Mouse (Mus musculus) stomach, postnatal 0 days (tissue): ENCODE results near the gene Olfr1264. TPM values are rescaled to one million over a fixed set of nuclear protein-coding genes. Genes with fewer than 3 reads are reported as not detected.

Experiments
- ATAC-seq: fragments of 200-750 bp; cut with Nextera tagmentation; 2 replicates; pipeline ENCODE4 v1.8.0; 2017; ENCODE audit not compliant: low FRiP score, low TSS enrichment
- DNase-seq: peaks from one replicate; pipeline ENCODE4 v3.0.0-alpha.2; 2016; ENCODE audit warnings: low spot score
- H3K27ac ChIP-seq: fragments of 300-500 bp; sonication (generic); replicated peaks from 2 replicates; pipeline ENCODE4 v1.5.1; 2014; ENCODE audit warnings: mild to moderate bottlenecking, control low read depth
- H3K27me3 ChIP-seq: fragments of 300-500 bp; sonication (generic); 2 replicates; pipeline ENCODE4 v1.6.1; 2014; ENCODE audit warnings: low read length; ENCODE audit not compliant: control insufficient read depth, insufficient read depth
- H3K36me3 ChIP-seq: fragments of 300-500 bp; sonication (generic); 2 replicates; pipeline ENCODE4 v1.6.1; 2014; ENCODE audit warnings: low read length, mixed read lengths; ENCODE audit not compliant: control insufficient read depth, insufficient read depth
- H3K4me1 ChIP-seq: fragments of 300-500 bp; sonication (generic); replicated peaks from 2 replicates; pipeline ENCODE4 v1.6.1; 2014; ENCODE audit warnings: antibody characterized with exemption; ENCODE audit not compliant: control insufficient read depth, insufficient read depth
- H3K4me2 ChIP-seq: fragments of 300-500 bp; sonication (generic); replicated peaks from 2 replicates; pipeline ENCODE4 v1.6.1; 2014; ENCODE audit warnings: low read depth, mild to moderate bottlenecking, control low read depth, moderate library complexity
- H3K4me3 ChIP-seq: fragments of 300-500 bp; sonication (generic); 2 replicates; pipeline ENCODE4 v1.5.1; 2014; ENCODE audit warnings: low read depth, low read length, control low read depth
- H3K9ac ChIP-seq: fragments of 300-500 bp; sonication (generic); 2 replicates; pipeline ENCODE4 v1.6.1; 2014; ENCODE audit warnings: mild to moderate bottlenecking, low read length, control low read depth, mixed read lengths
- H3K9me3 ChIP-seq: fragments of 300-500 bp; sonication (generic); 2 replicates; pipeline ENCODE4 v1.6.1; 2016; ENCODE audit warnings: low read length; ENCODE audit not compliant: control insufficient read depth
- CTCF ChIP-seq: IDR thresholded peaks from 2 replicates; pipeline ENCODE4 v1.5.1; 2016; ENCODE audit warnings: antibody characterized with exemption, low read depth, mild to moderate bottlenecking, moderate library complexity
- EP300 ChIP-seq: optimal IDR thresholded peaks from 2 replicates; pipeline ENCODE3; 2016; ENCODE audit warnings: antibody characterized with exemption
- WGBS: fragments of 180-500 bp; shearing (Covaris S2); extraction: QIAGEN DNeasy Blood & Tissue Kit; methylation state at CpG from one replicate; pipeline ENCODE4 v1.1.7; 2014; 5-methylcytosine and 5-hydroxymethylcytosine counted together
- polyA plus RNA-seq: library from polyadenylated mRNA; unstranded; fragments of >200 nt; fragmentation: Nextera tagmentation; extraction: Ambion mirVana; gene quantifications from 2 replicates; pipeline ENCODE4 v1.2.1, GENCODE M21; 2015

Gene Olfr1264
- polyA plus RNA-seq: not detected in 2 replicates

- no peak within 1 kb of the TSS for H3K4me2 ChIP-seq
- H3K4me3 ChIP-seq: no peak within 1 kb of the TSS
- ATAC-seq (no peak), DNase-seq (no peak)
- TF ChIP-seq CTCF: no peak
- no peak for TF ChIP-seq EP300
- no peak within 1 kb of the TSS for H3K9ac ChIP-seq
- WGBS: 70% methylated on average over 2 of the region's 2 CpGs
- no peak within 1 kb of the TSS for H3K27ac ChIP-seq
- H3K36me3 ChIP-seq: no peaks in the 10 kb centered on the region
- H3K27me3 ChIP-seq: no peaks in the 10 kb centered on the region
- H3K9me3 ChIP-seq: no peaks in the 10 kb centered on the region
- no peaks in the 10 kb centered on the region for H3K4me1 ChIP-seq
Measured at GRCm38 (mm10) chr2:90025477-90025876, at the start of gene Olfr1264. TSS of gene Olfr1264 (minus strand) at chr2:90025577.

- no peak overlapping the region for H3K9ac ChIP-seq
- no peak overlapping the region for H3K4me3 ChIP-seq
- ATAC-seq: no peak
- H3K27me3 ChIP-seq: no peaks in the 10 kb centered on the region
- no peaks in the 10 kb centered on the region for H3K4me1 ChIP-seq
- no peak overlapping the region for H3K27ac ChIP-seq
- H3K36me3 ChIP-seq: no peaks in the 10 kb centered on the region
- H3K4me2 ChIP-seq: no peak overlapping the region
- no peaks in the 10 kb centered on the region for H3K9me3 ChIP-seq
- WGBS: 70% methylated on average over 2 of the region's 2 CpGs
- TF ChIP-seq EP300 (no peak), CTCF (no peak)
- DNase-seq: no peak
Measured at GRCm38 (mm10) chr2:90070065-90070464, 44.7 kb upstream of the Olfr1264 start.

GRCm38 (mm10) chr2:90063494-90063893, 38.1 kb upstream of the Olfr1264 start, which contains the start of gene Olfr140:
TSS of gene Olfr140 (minus strand) at chr2:90063594.
- Histone ChIP-seq H3K4me3 (no peak within 1 kb of the TSS), H3K27ac (no peak within 1 kb of the TSS), H3K27me3 (no peaks in the 10 kb centered on the region), H3K4me1 (no peaks in the 10 kb centered on the region), H3K9me3 (no peaks in the 10 kb centered on the region), H3K9ac (no peak within 1 kb of the TSS), H3K4me2 (no peak within 1 kb of the TSS), H3K36me3 (no peaks in the 10 kb centered on the region)
- no peak for ATAC-seq
- TF ChIP-seq CTCF (no peak), EP300 (no peak)
- DNase-seq: no peak

- TF ChIP-seq CTCF (no peak), EP300 (no peak)
- H3K36me3 ChIP-seq: no peaks in the 10 kb centered on the region
- H3K4me1 ChIP-seq: no peaks in the 10 kb centered on the region
- H3K27ac ChIP-seq: no peak within 1 kb of the TSS
- no peak within 1 kb of the TSS for H3K4me3 ChIP-seq
- no peak within 1 kb of the TSS for H3K4me2 ChIP-seq
- no peak for ATAC-seq
- H3K9ac ChIP-seq: no peak within 1 kb of the TSS
- no peak for DNase-seq
- no peaks in the 10 kb centered on the region for H3K27me3 ChIP-seq
- H3K9me3 ChIP-seq: no peaks in the 10 kb centered on the region
Measured at GRCm38 (mm10) chr2:90035037-90035436, 9.7 kb upstream of the Olfr1264 start, which contains the start of gene Olfr1265. TSS of gene Olfr1265 (plus strand) at chr2:90035337.

GRCm38 (mm10) chr2:90011831-90012230, 13.5 kb downstream of the Olfr1264 start, which contains the start of gene Olfr1263:
TSS of gene Olfr1263 (plus strand) at chr2:90012131.
- Histone ChIP-seq H3K9me3 (no peaks in the 10 kb centered on the region), H3K4me3 (no peak within 1 kb of the TSS), H3K4me2 (no peak within 1 kb of the TSS), H3K4me1 (no peaks in the 10 kb centered on the region), H3K9ac (no peak within 1 kb of the TSS), H3K27ac (no peak within 1 kb of the TSS), H3K36me3 (no peaks in the 10 kb centered on the region), H3K27me3 (no peaks in the 10 kb centered on the region)
- no peak for TF ChIP-seq EP300
- TF ChIP-seq CTCF: no peak
- ATAC-seq (no peak), DNase-seq (no peak)
- 74% methylated on average over 2 of the region's 2 CpGs for WGBS

- no peak within 1 kb of the TSS for H3K4me2 ChIP-seq
- no peaks in the 10 kb centered on the region for H3K9me3 ChIP-seq
- DNase-seq (no peak), ATAC-seq (no peak)
- no peaks in the 10 kb centered on the region for H3K36me3 ChIP-seq
- H3K27ac ChIP-seq: no peak within 1 kb of the TSS
- TF ChIP-seq EP300 (no peak), CTCF (no peak)
- no peaks in the 10 kb centered on the region for H3K27me3 ChIP-seq
- H3K4me3 ChIP-seq: no peak within 1 kb of the TSS
- no peaks in the 10 kb centered on the region for H3K4me1 ChIP-seq
- H3K9ac ChIP-seq: no peak within 1 kb of the TSS
Measured at GRCm38 (mm10) chr2:89999845-90000244, 25.5 kb downstream of the Olfr1264 start, which contains the start of gene Olfr1262. TSS of gene Olfr1262 (plus strand) at chr2:90000145.
